Mouse (Mus musculus): ENCODE results near the gene Clybl. TPM values are rescaled to one million over a fixed set of nuclear protein-coding genes. Genes with fewer than 3 reads are reported as not detected.

The Clybl gene
- polyA plus RNA-seq, 1 experiment = 30.9 TPM

DNA sequence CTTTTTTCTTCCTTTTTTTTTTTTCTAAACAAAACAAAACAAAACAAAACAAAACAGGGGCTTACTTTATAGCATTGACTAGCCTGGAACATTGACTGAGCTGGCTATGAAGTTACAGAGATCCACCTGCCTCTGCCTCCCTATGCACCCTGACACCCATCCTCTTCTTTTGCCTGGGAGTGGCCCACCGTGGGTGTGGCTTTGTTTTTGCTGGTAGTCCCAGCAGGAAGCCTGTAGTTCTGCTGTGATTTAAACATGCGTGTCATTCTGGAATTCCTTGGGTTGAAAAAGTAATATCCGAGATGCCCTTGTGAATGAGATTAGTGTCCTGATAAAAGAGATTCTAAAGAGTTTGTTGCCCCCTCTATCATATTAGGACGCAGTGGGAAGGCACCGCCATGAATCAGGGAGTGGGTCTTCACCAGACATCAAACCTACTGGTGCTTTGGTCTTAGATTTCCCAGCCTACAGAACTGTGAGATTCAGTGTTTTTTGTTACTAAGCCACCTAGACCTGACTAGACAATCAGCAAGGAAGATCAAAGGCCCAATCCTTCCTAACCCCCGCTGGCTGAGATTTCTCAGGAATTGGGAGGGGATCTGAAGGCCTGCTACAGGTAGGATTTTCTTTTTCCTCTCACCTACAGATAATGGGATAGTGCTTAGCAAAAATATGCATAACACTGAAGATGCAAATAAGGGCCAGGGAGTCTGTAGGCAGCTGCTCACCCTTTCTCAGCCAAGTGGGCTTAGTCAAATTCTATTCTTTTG is 160.3 kb downstream of the Clybl start:
- Histone ChIP-seq H3K4me2 (ENCODE audit: low read depth) (no peak overlapping the region), H3ac (ENCODE audit: control insufficient read depth, insufficient read length) (no peak overlapping the region), H3K79me2 (ENCODE audit: control insufficient read depth, insufficient read depth) (no peaks in the 10 kb centered on the region), H3K27me3 (ENCODE audit: control insufficient read depth, insufficient read depth, insufficient read length) (no peaks in the 10 kb centered on the region), H3K4me3 (no peak overlapping the region), H3K36me3 (ENCODE audit: control insufficient read depth, insufficient read depth) (no peaks in the 10 kb centered on the region)
- TF ChIP-seq POLR2AphosphoS2 (IDR thresholded peaks at IDR 0.05; ENCODE audit: insufficient read length, low read depth) (no peak), SRF (IDR thresholded peaks at IDR 0.05; ENCODE audit: control insufficient read depth, insufficient read length, low read depth) (no peak), MYOG (IDR thresholded peaks at IDR 0.05; ENCODE audit: control insufficient read depth in 1 of 3, insufficient read depth in 1 of 3, insufficient read length in 2 of 3, low read depth in 2 of 3) (no peak), MAX (IDR thresholded peaks at IDR 0.05; ENCODE audit: low read depth) (no peak), E2F4 (IDR thresholded peaks at IDR 0.05; ENCODE audit: insufficient read depth) (no peak), POLR2A (IDR thresholded peaks at IDR 0.05; ENCODE audit: insufficient read length, low read depth) (no peak), MYOD1 (IDR thresholded peaks at IDR 0.05; ENCODE audit: control insufficient read depth in 1 of 3, insufficient read length in 2 of 3, low read depth in 2 of 3) (no peak), USF1 (IDR thresholded peaks at IDR 0.05; ENCODE audit: low read depth) (no peak), CEBPB (IDR thresholded peaks at IDR 0.05; ENCODE audit: insufficient read depth, poor library complexity, severe bottlenecking) (no peak), TCF12 (IDR thresholded peaks at IDR 0.05; ENCODE audit: insufficient read depth, poor library complexity, severe bottlenecking) (no peak), REST (IDR thresholded peaks at IDR 0.05; ENCODE audit: insufficient read depth, insufficient read length) (no peak), TCF3 (IDR thresholded peaks at IDR 0.05; ENCODE audit: insufficient read length, low read depth) (no peak)

DNA sequence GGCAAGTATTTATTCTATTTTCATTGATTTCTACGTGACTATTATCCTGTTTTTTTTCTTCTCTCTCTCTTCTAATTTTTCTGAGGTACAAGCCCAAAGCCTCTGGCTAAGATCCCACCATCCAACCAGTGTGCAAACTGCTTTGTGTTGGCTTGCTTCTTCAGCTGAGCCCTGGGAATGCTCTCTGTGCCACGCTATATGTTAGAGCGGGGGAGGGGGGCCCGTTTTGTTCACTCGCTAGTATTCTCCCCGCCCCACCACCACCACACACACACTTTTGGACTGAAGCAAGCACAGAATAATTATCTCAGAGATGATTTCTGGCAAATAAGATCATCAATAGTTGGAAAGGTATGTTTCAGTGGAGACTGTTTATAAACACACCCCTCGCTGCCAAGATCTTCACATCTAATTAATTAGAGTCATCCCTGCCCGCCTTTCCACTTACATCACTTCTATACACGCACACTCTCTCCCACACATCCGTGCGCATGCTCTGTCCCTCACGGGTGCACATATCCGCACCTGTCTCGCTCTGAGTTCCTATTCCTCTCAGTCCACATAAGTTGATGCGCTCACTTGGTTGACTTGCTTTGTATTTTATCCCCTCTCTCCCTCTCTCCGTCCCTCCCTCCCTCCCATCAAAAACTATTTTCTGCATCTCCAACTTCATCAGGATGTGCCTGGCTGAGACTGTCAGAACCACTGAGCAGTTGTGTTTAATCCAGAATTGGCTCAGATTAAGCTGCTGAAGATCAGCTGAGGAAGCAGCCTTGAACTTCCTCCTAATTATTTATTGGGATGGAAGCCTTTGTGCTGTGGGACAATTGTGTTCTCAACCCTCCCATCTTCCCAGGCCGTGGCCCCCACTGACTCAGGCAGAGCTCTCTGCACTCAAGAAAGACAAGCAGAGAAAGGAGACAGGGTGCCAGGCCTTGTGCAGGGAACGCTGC is 163.0 kb downstream of the Clybl start:
- no peak for TF ChIP-seq MAX (IDR thresholded peaks at IDR 0.05; ENCODE audit: low read depth)
- no peaks in the 10 kb centered on the region for H3K27me3 ChIP-seq (ENCODE audit: control insufficient read depth, insufficient read depth, insufficient read length)
- no peak overlapping the region for H3ac ChIP-seq (ENCODE audit: control insufficient read depth, insufficient read length)
- H3K79me2 ChIP-seq (ENCODE audit: control insufficient read depth, insufficient read depth) = no peaks in the 10 kb centered on the region
- no peak overlapping the region for H3K4me2 ChIP-seq (ENCODE audit: low read depth)
- no peaks in the 10 kb centered on the region for H3K36me3 ChIP-seq (ENCODE audit: control insufficient read depth, insufficient read depth)
- H3K4me3 ChIP-seq = no peak overlapping the region

DNA sequence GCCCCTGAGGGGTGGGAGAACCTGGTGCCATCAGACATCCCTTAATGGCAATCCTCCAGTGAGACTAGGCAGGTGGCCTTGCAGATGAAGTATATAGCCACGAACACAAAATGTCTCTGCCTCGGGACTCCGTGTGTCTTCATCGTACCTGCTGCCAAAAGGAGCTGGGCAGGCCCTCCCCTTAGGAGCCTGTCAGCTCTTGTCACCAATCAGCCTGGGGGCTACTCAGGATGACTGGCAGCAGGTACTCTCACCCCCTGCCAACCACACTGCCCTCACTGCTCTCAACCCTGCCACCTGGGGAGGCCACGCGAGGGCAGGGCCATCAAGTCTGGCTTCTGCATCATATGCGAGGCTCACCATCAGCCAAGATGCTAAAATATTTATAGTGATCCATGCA is 166.6 kb downstream of the Clybl start:
- Histone ChIP-seq H3K36me3 (ENCODE audit: control insufficient read depth, insufficient read depth) (no peaks in the 10 kb centered on the region), H3K4me2 (ENCODE audit: low read depth) (no peak overlapping the region), H3K4me3 (no peak overlapping the region), H3ac (ENCODE audit: control insufficient read depth, insufficient read length) (no peak overlapping the region), H3K27me3 (ENCODE audit: control insufficient read depth, insufficient read depth, insufficient read length) (no peaks in the 10 kb centered on the region), H3K79me2 (ENCODE audit: control insufficient read depth, insufficient read depth) (no peaks in the 10 kb centered on the region)
- TF ChIP-seq USF1 (IDR thresholded peaks at IDR 0.05; ENCODE audit: low read depth) (no peak), TCF3 (IDR thresholded peaks at IDR 0.05; ENCODE audit: insufficient read length, low read depth) (no peak), TCF12 (IDR thresholded peaks at IDR 0.05; ENCODE audit: insufficient read depth, poor library complexity, severe bottlenecking) (no peak), POLR2AphosphoS2 (IDR thresholded peaks at IDR 0.05; ENCODE audit: insufficient read length, low read depth) (no peak), MYOD1 (IDR thresholded peaks at IDR 0.05; ENCODE audit: control insufficient read depth in 1 of 3, insufficient read length in 2 of 3, low read depth in 2 of 3) (no peak), MYOG (IDR thresholded peaks at IDR 0.05; ENCODE audit: control insufficient read depth in 1 of 3, insufficient read depth in 1 of 3, insufficient read length in 2 of 3, low read depth in 2 of 3) (no peak), POLR2A (IDR thresholded peaks at IDR 0.05; ENCODE audit: insufficient read length, low read depth) (no peak), CEBPB (IDR thresholded peaks at IDR 0.05; ENCODE audit: insufficient read depth, poor library complexity, severe bottlenecking) (no peak), E2F4 (IDR thresholded peaks at IDR 0.05; ENCODE audit: insufficient read depth) (no peak), REST (IDR thresholded peaks at IDR 0.05; ENCODE audit: insufficient read depth, insufficient read length) (no peak), SRF (IDR thresholded peaks at IDR 0.05; ENCODE audit: control insufficient read depth, insufficient read length, low read depth) (no peak), MAX (IDR thresholded peaks at IDR 0.05; ENCODE audit: low read depth) (no peak)

DNA sequence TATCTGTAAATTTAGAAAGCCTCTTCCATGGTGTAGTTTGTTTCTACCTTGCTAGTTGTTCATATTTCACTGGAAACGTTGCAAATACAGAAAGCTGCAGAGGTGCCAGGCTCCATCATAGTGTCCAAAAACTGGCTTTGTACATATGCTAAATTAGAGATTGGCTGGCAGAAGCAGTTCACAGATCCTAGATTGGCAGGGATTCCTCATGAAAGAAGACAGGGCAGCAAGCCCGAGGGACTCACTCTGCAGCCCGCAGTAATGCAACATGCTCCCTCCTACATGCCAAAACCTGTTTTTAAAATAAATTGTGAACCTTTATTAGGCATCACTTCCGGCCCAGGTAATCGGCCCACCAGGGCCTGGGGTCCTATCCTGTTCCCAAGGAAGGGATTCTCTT is 167.8 kb downstream of the Clybl start:
- Histone ChIP-seq H3K4me3 (no peak overlapping the region), H3K36me3 (ENCODE audit: control insufficient read depth, insufficient read depth) (no peaks in the 10 kb centered on the region), H3K79me2 (ENCODE audit: control insufficient read depth, insufficient read depth) (no peaks in the 10 kb centered on the region), H3ac (ENCODE audit: control insufficient read depth, insufficient read length) (no peak overlapping the region), H3K4me2 (ENCODE audit: low read depth) (no peak overlapping the region), H3K27me3 (ENCODE audit: control insufficient read depth, insufficient read depth, insufficient read length) (no peaks in the 10 kb centered on the region)
- TF ChIP-seq CEBPB (IDR thresholded peaks at IDR 0.05; ENCODE audit: insufficient read depth, poor library complexity, severe bottlenecking) (no peak), TCF12 (IDR thresholded peaks at IDR 0.05; ENCODE audit: insufficient read depth, poor library complexity, severe bottlenecking) (no peak), MYOG (IDR thresholded peaks at IDR 0.05; ENCODE audit: control insufficient read depth in 1 of 3, insufficient read depth in 1 of 3, insufficient read length in 2 of 3, low read depth in 2 of 3) (no peak), TCF3 (IDR thresholded peaks at IDR 0.05; ENCODE audit: insufficient read length, low read depth) (no peak), POLR2A (IDR thresholded peaks at IDR 0.05; ENCODE audit: insufficient read length, low read depth) (no peak), USF1 (IDR thresholded peaks at IDR 0.05; ENCODE audit: low read depth) (no peak), REST (IDR thresholded peaks at IDR 0.05; ENCODE audit: insufficient read depth, insufficient read length) (no peak), MAX (IDR thresholded peaks at IDR 0.05; ENCODE audit: low read depth) (no peak), SRF (IDR thresholded peaks at IDR 0.05; ENCODE audit: control insufficient read depth, insufficient read length, low read depth) (no peak), MYOD1 (IDR thresholded peaks at IDR 0.05; ENCODE audit: control insufficient read depth in 1 of 3, insufficient read length in 2 of 3, low read depth in 2 of 3) (no peak), E2F4 (IDR thresholded peaks at IDR 0.05; ENCODE audit: insufficient read depth) (no peak), POLR2AphosphoS2 (IDR thresholded peaks at IDR 0.05; ENCODE audit: insufficient read length, low read depth) (no peak)
